Mouse (Mus musculus) ES-Bruce4 (cell line): Measurements from ENCODE around the gene Ppp1r3e.

ENCODE experiments used
- CTCF ChIP-seq: IDR thresholded peaks from one replicate; pipeline ENCODE4 v1.8.1; 2011; ENCODE audit warnings: low read depth, low read length
- EP300 ChIP-seq: IDR thresholded peaks from 2 replicates; pipeline ENCODE4 v1.6.1; 2011; ENCODE audit warnings: low read depth, low read length; ENCODE audit not compliant: insufficient read depth
- POLR2A ChIP-seq: IDR thresholded peaks from one replicate; pipeline ENCODE4 v1.8.1; 2011; ENCODE audit warnings: low read length; ENCODE audit not compliant: insufficient read depth

- TF ChIP-seq CTCF (no peak), POLR2A (peak; percentile 53), EP300 (0 out of 2 replicates have a peak, but pooled peaks have one; percentile 53)
Measured at GRCm38 (mm10) chr14:54883154-54884021, 6.0 kb upstream of the Ppp1r3e start, which contains the start of the genes Bcl2l2 and Gm20521.
